Mouse (Mus musculus) midbrain, embryonic 13.5 days (tissue): ENCODE measurements around the gene Gm8206. TPM values are rescaled to one million over a fixed set of nuclear protein-coding genes. Genes with fewer than 3 reads are reported as not detected.
"Not testable (repeated sequence)": the region's sequence is repeated elsewhere in the genome, so short reads cannot be mapped to it uniquely, and the experiment has no call there.

ENCODE experiments used
- ATAC-seq: fragments of 200-750 bp; cut with Nextera tagmentation; 2 replicates; pipeline ENCODE4 v1.8.0; 2017; ENCODE audit warnings: mild to moderate bottlenecking, moderate TSS enrichment, moderate library complexity
- H3K27ac ChIP-seq: fragments of 300-500 bp; sonication (generic); 2 replicates; pipeline ENCODE4 v1.5.1; 2015; ENCODE audit warnings: inconsistent platforms, mild to moderate bottlenecking, moderate library complexity
- H3K27me3 ChIP-seq: fragments of 300-500 bp; sonication (generic); 2 replicates; pipeline ENCODE4 v1.6.1; 2015; ENCODE audit warnings: mild to moderate bottlenecking, inconsistent platforms
- H3K36me3 ChIP-seq: fragments of 300-500 bp; sonication (generic); 2 replicates; pipeline ENCODE4 v1.6.1; 2015; ENCODE audit warnings: mild to moderate bottlenecking, inconsistent platforms
- H3K4me1 ChIP-seq: fragments of 300-500 bp; sonication (generic); replicated peaks from 2 replicates; pipeline ENCODE4 v1.6.1; 2015; ENCODE audit warnings: inconsistent platforms
- H3K4me2 ChIP-seq: fragments of 300-500 bp; sonication (generic); replicated peaks from 2 replicates; pipeline ENCODE4 v1.6.1; 2015; ENCODE audit warnings: moderate library complexity, mild to moderate bottlenecking, inconsistent platforms
- H3K4me3 ChIP-seq: fragments of 300-500 bp; sonication (generic); replicated peaks from 2 replicates; pipeline ENCODE4 v1.5.1; 2015; ENCODE audit warnings: mild to moderate bottlenecking, inconsistent platforms
- H3K9ac ChIP-seq: fragments of 300-500 bp; sonication (generic); replicated peaks from 2 replicates; pipeline ENCODE4 v1.6.1; 2015; ENCODE audit warnings: mild to moderate bottlenecking, inconsistent platforms
- H3K9me3 ChIP-seq: fragments of 300-500 bp; sonication (generic); 2 replicates; pipeline ENCODE4 v1.6.1; 2016; ENCODE audit warnings: mild to moderate bottlenecking, inconsistent platforms
- WGBS: fragments of 180-500 bp; shearing (Covaris S2); methylation state at CpG from one replicate; pipeline ENCODE4 v1.1.7; 2015; 5-methylcytosine and 5-hydroxymethylcytosine counted together
- polyA plus RNA-seq: library from polyadenylated mRNA; unstranded; fragments of >200 nt; fragmentation: Nextera tagmentation; extraction: Ambion mirVana; gene quantifications from 2 replicates; pipeline ENCODE4 v1.2.1, GENCODE M21; 2015

The Gm8206 gene
- polyA plus RNA-seq = 2.0 and 3.0 TPM in 2 replicates

DNA sequence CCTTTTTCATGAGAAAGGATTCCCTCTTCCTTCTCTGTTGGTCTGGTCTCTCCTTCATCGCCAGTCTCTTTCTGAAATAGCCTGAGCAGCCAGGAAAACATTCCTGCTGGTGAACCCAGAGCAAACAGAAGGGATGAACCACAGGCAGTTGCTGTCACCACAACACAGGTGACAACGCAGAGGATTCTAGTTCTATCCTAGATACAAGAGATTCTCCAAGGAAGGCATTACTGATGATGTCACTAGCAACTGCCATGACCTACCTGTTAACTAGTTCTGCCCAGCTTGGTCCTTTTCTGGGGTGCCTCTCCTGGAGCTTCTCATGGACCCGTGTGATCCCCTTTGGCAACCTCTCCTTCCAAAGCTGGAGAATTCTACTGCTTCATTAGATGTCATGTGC lies at the start of gene Gm8206:
TSS of gene Gm8206 (minus strand) at position 101 of the 400 bp plus-strand sequence.
- H3K27me3 ChIP-seq, ATAC-seq, H3K4me3 ChIP-seq, H3K4me2 ChIP-seq, H3K4me1 ChIP-seq, H3K27ac ChIP-seq, H3K36me3 ChIP-seq, H3K9ac ChIP-seq, H3K9me3 ChIP-seq: not testable (repeated sequence)
- 90% methylated on average over 2 of the region's 3 CpGs for WGBS

- H3K36me3 ChIP-seq, H3K27ac ChIP-seq, H3K4me3 ChIP-seq, ATAC-seq, H3K9me3 ChIP-seq, H3K9ac ChIP-seq, H3K4me2 ChIP-seq, H3K27me3 ChIP-seq, H3K4me1 ChIP-seq: not testable (repeated sequence)
- no CpG with 5 or more reads among the region's 1 CpGs for WGBS
Measured at GRCm38 (mm10) chr14:6125707-6126106, 32.0 kb upstream of the Gm8206 start, which contains the start of gene Gm3476. Gene Gm3476 (minus strand): TSS chr14:6125807.

GRCm38 (mm10) chr14:6108272-6108925 lies 14.7 kb upstream of the Gm8206 start, which contains the start of gene Gm3468:
Gene Gm3468 (minus strand): TSS chr14:6108665.
- H3K36me3 ChIP-seq, H3K9me3 ChIP-seq, H3K27ac ChIP-seq, H3K27me3 ChIP-seq, H3K4me1 ChIP-seq: not testable (repeated sequence)
- H3K4me3 ChIP-seq = peak within 1 kb of the TSS; percentile 40
- H3K9ac ChIP-seq = peak within 1 kb of the TSS; percentile 32; the same call in 1 of the 2 replicates
- H3K4me2 ChIP-seq = peak within 1 kb of the TSS; percentile 50
- WGBS = under 1% methylated on average over 37 of the region's 51 CpGs
- peak; percentile 96 for ATAC-seq

GRCm38 (mm10) chr14:6107500-6107899 lies 13.8 kb upstream of the Gm8206 start:
- not testable (repeated sequence) for H3K4me1 ChIP-seq, H3K27me3 ChIP-seq, H3K9me3 ChIP-seq, H3K36me3 ChIP-seq, ATAC-seq, H3K27ac ChIP-seq, H3K9ac ChIP-seq
- Histone ChIP-seq H3K4me2 (peak overlapping the region; percentile 50), H3K4me3 (peak overlapping the region; percentile 40)
- 10% methylated on average over 9 of the region's 9 CpGs for WGBS

- 93% methylated on average over 3 of the region's 4 CpGs for WGBS
- H3K36me3 ChIP-seq, H3K27ac ChIP-seq, H3K27me3 ChIP-seq, H3K4me1 ChIP-seq, H3K4me3 ChIP-seq, H3K9ac ChIP-seq, H3K9me3 ChIP-seq, ATAC-seq, H3K4me2 ChIP-seq: not testable (repeated sequence)
Measured at GRCm38 (mm10) chr14:6058167-6058566, 35.6 kb downstream of the Gm8206 start, which contains the start of gene Gm6337. Gene Gm6337 (minus strand): TSS chr14:6058267.

GRCm38 (mm10) chr14:5987136-5987535 lies 106.6 kb downstream of the Gm8206 start:
- not testable (repeated sequence) for H3K4me3 ChIP-seq, H3K27me3 ChIP-seq, H3K27ac ChIP-seq, H3K36me3 ChIP-seq, H3K4me2 ChIP-seq, H3K9ac ChIP-seq, H3K4me1 ChIP-seq, ATAC-seq, H3K9me3 ChIP-seq
- WGBS = 92% methylated on average over 7 of the region's 7 CpGs

DNA sequence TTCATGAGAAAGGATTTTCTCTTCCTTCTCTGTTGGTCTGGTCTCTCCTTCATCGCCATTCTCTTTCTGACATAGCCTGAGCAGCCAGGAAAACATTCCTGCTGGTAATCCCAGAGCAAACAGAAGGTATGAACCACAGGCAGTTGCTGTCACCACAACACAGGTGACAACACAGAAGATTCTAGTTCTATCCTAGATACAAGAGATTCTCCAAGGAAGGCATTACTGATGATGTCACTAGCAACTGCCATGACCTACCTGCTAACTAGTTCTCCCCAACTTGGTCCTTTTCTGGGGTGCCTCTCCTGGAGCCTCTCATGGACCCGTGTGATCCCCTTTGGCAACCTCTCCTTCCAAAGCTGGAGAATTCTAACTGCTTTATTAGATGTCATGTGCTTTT lies 114.7 kb downstream of the Gm8206 start, which contains the start of gene Gm3453:
TSS of gene Gm3453 (minus strand) at position 101 of the 400 bp plus-strand sequence.
- 54% methylated on average over 2 of the region's 2 CpGs for WGBS
- not testable (repeated sequence) for ATAC-seq, H3K4me2 ChIP-seq, H3K36me3 ChIP-seq, H3K27me3 ChIP-seq, H3K4me1 ChIP-seq, H3K9ac ChIP-seq, H3K9me3 ChIP-seq, H3K4me3 ChIP-seq, H3K27ac ChIP-seq

Other genes with a start within 250 kb of the Gm8206 start
- gene Gm8237, start 213.6 kb downstream of the Gm8206 start, polyA plus RNA-seq = 0.62 and 0.65 TPM in 2 replicates
- 1.7 and 1.9 TPM in 2 replicates for gene Gm3248, start 132.2 kb downstream of the Gm8206 start, polyA plus RNA-seq
- gene Gm3453, start 114.8 kb downstream of the Gm8206 start, polyA plus RNA-seq = not detected in 2 replicates
- not detected in 2 replicates for gene Gm6337, start 35.7 kb downstream of the Gm8206 start, polyA plus RNA-seq
- gene Gm3468, start 14.7 kb upstream of the Gm8206 start, polyA plus RNA-seq = 3.3 and 3.7 TPM in 2 replicates
- gene Gm3476, start 31.9 kb upstream of the Gm8206 start, polyA plus RNA-seq = not detected in 2 replicates
- not detected in 2 replicates for gene Gm21560, start 125.3 kb upstream of the Gm8206 start, polyA plus RNA-seq
- gene Gm3411, start 193.3 kb upstream of the Gm8206 start, polyA plus RNA-seq = 4.9 and 5.0 TPM in 2 replicates
- not detected in 2 replicates for gene Gm21103, start 210.9 kb upstream of the Gm8206 start, polyA plus RNA-seq
- gene Gm3618, start 249.7 kb upstream of the Gm8206 start, polyA plus RNA-seq = not detected in 2 replicates